ENCODE assay signal across 8 mouse cellular contexts in the genomic region with DNA sequence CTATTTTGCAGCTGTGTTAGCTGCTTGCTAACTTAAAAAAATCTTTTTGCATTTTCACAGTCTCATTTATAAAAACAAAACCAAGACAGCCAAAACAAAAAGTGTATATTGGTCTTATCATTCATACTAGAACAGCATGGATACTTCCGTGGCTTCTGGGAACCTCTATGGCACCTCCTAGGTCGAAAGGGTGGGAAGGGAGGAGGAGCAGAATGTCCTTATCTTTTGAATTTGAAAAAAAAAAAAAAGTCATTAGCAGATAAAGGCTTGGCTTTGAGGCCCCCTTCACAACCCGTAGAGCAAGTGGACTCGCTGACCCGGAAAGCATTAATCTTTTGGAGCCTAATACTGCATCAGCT.
A peak's percentile ranks its signal among the peaks of the same experiment; 100 is the strongest.
DNase-seq lines count a peak whose midpoint lies in the region; ATAC-seq and TF ChIP-seq lines count a peak whose summit lies in the region.

No protein-coding gene starts in this region.

- H3K27me3 ChIP-seq in heart, embryonic 11.5 days (ENCODE audit: control insufficient read depth, insufficient read depth, low read length), result no peaks in the 10 kb centered on the region
- H3K27me3 ChIP-seq in E14TG2a.4 (ENCODE audit: insufficient read depth, low read length), result peaks cover 31% of the 10 kb centered on the region
- H3K27me3 ChIP-seq in forebrain, embryonic 16.5 days (replicated peaks; ENCODE audit: control insufficient read depth, insufficient read depth, low read length), result no peaks in the 10 kb centered on the region
- H3K27me3 ChIP-seq in liver, embryonic 13.5 days, result peaks cover 7% of the 10 kb centered on the region; the same call in 1 of the 2 replicates

- no peak overlapping the region for H3K27ac ChIP-seq in heart, embryonic 11.5 days (ENCODE audit: low read depth, low read length)
- H3K27ac ChIP-seq in forebrain, embryonic 16.5 days (ENCODE audit: low read length), result peak overlapping the region; percentile 46; the same call in 1 of the 2 replicates
- H3K27ac ChIP-seq in liver, embryonic 13.5 days, result no peak overlapping the region

- DNase-seq in heart, adult 9 months (ENCODE audit: low spot score in 2 of 2), result no peak
- no peak for DNase-seq in liver, embryonic 13.5 days
- no peak for DNase-seq in right cerebral cortex, postnatal 14 days
- DNase-seq in left cerebral cortex, postnatal 14 days (ENCODE audit: low spot score in 2 of 2), result no peak
- no peak for DNase-seq in layer of hippocampus, adult 9-11 months

- no peak for TF ChIP-seq CTCF in E14TG2a.4 (conservative IDR thresholded peaks at IDR 0.05; ENCODE audit: low read length)

- WGBS in heart, embryonic 11.5 days (ENCODE audit: insufficient replicate concordance), result 3% methylated on average over 5 of the region's 5 CpGs
- 0% methylated on average over 5 of the region's 5 CpGs for WGBS in forebrain, embryonic 16.5 days
- WGBS in liver, embryonic 13.5 days (ENCODE audit: insufficient replicate concordance), result 0% methylated on average over 5 of the region's 5 CpGs

- H3K9ac ChIP-seq in heart, embryonic 11.5 days (ENCODE audit: low read depth, low read length), result no peak overlapping the region
- H3K9ac ChIP-seq in forebrain, embryonic 16.5 days (replicated peaks; ENCODE audit: low read depth, low read length), result peak overlapping the region; percentile 55
- H3K9ac ChIP-seq in liver, embryonic 13.5 days, result no peak overlapping the region

- peaks cover 3% of the 10 kb centered on the region; the same call in 1 of the 2 replicates for H3K4me1 ChIP-seq in heart, embryonic 11.5 days (ENCODE audit: control insufficient read depth, insufficient read depth, low read length)
- peaks cover 12% of the 10 kb centered on the region; the same call in 1 of the 2 replicates for H3K4me1 ChIP-seq in E14TG2a.4 (replicated peaks; ENCODE audit: low read depth, low read length)
- peaks cover 8% of the 10 kb centered on the region for H3K4me1 ChIP-seq in forebrain, embryonic 16.5 days (replicated peaks; ENCODE audit: control insufficient read depth, insufficient read depth, low read length)
- H3K4me1 ChIP-seq in liver, embryonic 13.5 days (replicated peaks), result no peaks in the 10 kb centered on the region

- peak overlapping the region; percentile 83 for H3K4me2 ChIP-seq in heart, embryonic 11.5 days
- H3K4me2 ChIP-seq in forebrain, embryonic 16.5 days (ENCODE audit: low read length), result peak overlapping the region; percentile 61
- peak overlapping the region; percentile 51 for H3K4me2 ChIP-seq in liver, embryonic 13.5 days

- intact Hi-C loops in left cerebral cortex, postnatal 14 days (cut with DNase I), result loop anchor here (10.0 kb wide), 1 partner anchor 173 kb away; no protein-coding TSS in a partner anchor

- no peak for ATAC-seq in heart, embryonic 11.5 days (replicated peaks; ENCODE audit: insufficient number of reproducible peaks, low FRiP score, low TSS enrichment)
- ATAC-seq in forebrain, embryonic 16.5 days, result peak; percentile 6; the same call in 1 of the 2 replicates
- no peak for ATAC-seq in liver, embryonic 13.5 days (ENCODE audit: low read depth)

- peak overlapping the region; percentile 39 for H3K4me3 ChIP-seq in heart, embryonic 11.5 days (ENCODE audit: low read depth, low read length)
- H3K4me3 ChIP-seq in E14TG2a.4 (replicated peaks; ENCODE audit: low read length), result peak overlapping the region; percentile 75
- peak overlapping the region; percentile 52 for H3K4me3 ChIP-seq in forebrain, embryonic 16.5 days (replicated peaks; ENCODE audit: low read length)
- no peak overlapping the region for H3K4me3 ChIP-seq in liver, embryonic 13.5 days (replicated peaks)

- no peaks in the 10 kb centered on the region for H3K36me3 ChIP-seq in heart, embryonic 11.5 days (ENCODE audit: control insufficient read depth, insufficient read depth, low read length)
- no peaks in the 10 kb centered on the region for H3K36me3 ChIP-seq in E14TG2a.4 (ENCODE audit: insufficient read depth, low read length)
- no peaks in the 10 kb centered on the region for H3K36me3 ChIP-seq in forebrain, embryonic 16.5 days (ENCODE audit: control insufficient read depth, insufficient read depth)
- no peaks in the 10 kb centered on the region for H3K36me3 ChIP-seq in liver, embryonic 13.5 days

- no peaks in the 10 kb centered on the region for H3K9me3 ChIP-seq in heart, embryonic 11.5 days (replicated peaks; ENCODE audit: control insufficient read depth, low read length)
- H3K9me3 ChIP-seq in E14TG2a.4 (ENCODE audit: low read length), result no peaks in the 10 kb centered on the region
- H3K9me3 ChIP-seq in forebrain, embryonic 16.5 days (ENCODE audit: control insufficient read depth, low read length), result no peaks in the 10 kb centered on the region
- no peaks in the 10 kb centered on the region for H3K9me3 ChIP-seq in liver, embryonic 13.5 days (replicated peaks)
